Mouse (Mus musculus): ENCODE results near the gene Frat2.

DNA sequence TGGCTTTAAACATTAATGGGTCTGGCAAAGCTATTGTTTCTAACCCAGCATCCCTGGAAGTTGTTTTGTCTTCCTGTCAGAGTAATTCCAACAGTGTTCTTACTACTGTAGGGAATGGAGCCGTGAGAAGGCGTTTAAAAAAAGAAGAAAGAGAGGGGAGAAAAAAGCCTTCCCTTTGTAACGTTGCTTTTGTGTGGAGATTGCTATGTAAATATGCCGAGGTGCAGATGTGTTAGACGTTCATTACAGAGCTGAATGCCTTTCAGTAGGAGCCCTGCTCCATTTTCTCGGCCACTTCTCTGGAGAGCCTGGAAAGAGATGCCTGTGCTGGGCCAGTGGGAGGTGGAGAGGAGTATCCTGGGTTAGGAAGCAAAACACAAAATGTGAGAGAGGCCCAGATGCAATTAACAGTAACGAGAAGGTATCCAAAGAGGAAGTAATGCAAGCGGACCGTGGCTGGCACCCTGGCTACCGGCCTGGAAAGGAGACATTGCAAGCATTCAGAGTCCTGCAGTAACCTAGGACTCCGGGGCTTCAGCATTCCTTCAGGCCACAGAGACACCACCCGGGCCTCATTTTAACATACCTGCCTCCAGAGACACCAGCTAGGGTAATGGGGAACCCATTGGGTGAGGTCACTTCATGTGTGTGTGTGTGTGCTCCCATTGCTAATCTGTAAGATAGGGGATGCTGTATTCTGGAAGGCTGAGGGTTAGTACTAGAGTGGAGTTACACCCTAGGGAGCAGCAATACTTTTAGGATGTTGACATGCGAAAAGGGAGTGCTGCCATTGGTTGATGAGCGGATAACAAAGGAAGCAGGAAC, 3.0 kb upstream of the Frat2 start:
- no peak for TF ChIP-seq POLR2A (IDR thresholded peaks at IDR 0.05; ENCODE audit: insufficient read depth, low read length)
- no peak for TF ChIP-seq CTCF (IDR thresholded peaks at IDR 0.05; ENCODE audit: low read depth, low read length)
